Mouse (Mus musculus): ENCODE measurements around the gene Ppp1r14b.

Gene Ppp1r14b

DNA sequence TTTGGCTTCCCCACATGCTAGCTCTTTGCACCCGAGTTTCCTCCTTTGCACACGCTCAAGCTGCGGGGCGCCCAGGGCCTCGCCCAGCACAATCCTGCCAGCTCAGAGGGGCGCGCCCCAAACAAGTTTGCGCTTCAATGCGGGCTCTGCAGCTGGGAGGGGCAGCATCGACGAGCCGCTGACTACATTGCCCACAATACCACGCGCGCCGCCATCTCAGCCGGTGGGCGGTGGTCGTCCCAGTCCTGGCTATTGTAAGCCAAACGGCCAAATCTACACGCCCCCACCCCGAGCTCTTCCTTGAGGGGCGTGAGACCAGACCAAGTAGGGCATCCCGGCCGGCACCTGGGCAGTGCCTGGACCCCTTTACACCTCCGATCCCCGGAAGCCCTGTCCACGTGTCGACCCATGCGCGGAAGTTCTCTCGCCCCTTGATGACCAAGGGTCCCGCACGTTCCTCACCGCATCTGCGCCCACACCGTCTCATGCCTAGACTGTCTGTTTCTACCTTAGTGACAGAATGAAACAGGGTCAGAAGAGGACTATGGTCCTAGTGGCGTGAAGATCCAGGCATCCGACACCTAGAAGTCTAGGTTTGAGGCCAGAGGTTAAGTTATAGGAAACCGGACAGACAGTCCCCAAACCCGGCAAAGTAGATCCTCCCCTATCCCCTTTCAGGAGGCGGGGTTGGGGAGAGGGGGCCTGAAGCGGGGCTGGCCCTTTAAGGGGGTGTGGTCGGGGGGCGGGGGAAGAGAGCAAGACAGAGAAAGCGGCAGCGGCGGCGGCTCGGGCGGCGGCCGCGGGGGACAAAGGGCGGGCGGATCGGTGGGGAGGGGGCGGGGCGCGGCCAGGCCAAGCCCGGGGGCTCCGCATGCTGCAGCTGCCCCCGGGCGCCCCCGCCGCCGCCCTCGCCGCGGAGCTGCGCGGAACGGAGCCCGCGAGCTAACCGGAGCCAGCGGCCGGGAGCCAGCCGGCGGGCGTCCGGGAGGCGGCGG, at the start of gene Ppp1r14b:
Ppp1r14b (plus strand) TSS at position 758 of the 995 bp plus-strand sequence.
- TF ChIP-seq CTCF (conservative IDR thresholded peaks at IDR 0.05; ENCODE audit: low read length) (no peak), POU5F1 (IDR thresholded peaks at IDR 0.05; ENCODE audit: borderline replicate concordance, low read length) (no peak), NANOG (IDR thresholded peaks at IDR 0.05; ENCODE audit: borderline replicate concordance, low read length) (no peak)
- peak within 1 kb of the TSS; percentile 98 for H3K4me3 ChIP-seq (replicated peaks; ENCODE audit: low read length)
- H3K4me1 ChIP-seq (replicated peaks; ENCODE audit: low read depth, low read length) = peaks cover 81% of the 10 kb centered on the region
- no peaks in the 10 kb centered on the region for H3K9me3 ChIP-seq (ENCODE audit: low read length)
- no peaks in the 10 kb centered on the region for H3K27me3 ChIP-seq (ENCODE audit: insufficient read depth, low read length)
- H3K36me3 ChIP-seq (ENCODE audit: insufficient read depth, low read length) = peaks cover 32% of the 10 kb centered on the region

DNA sequence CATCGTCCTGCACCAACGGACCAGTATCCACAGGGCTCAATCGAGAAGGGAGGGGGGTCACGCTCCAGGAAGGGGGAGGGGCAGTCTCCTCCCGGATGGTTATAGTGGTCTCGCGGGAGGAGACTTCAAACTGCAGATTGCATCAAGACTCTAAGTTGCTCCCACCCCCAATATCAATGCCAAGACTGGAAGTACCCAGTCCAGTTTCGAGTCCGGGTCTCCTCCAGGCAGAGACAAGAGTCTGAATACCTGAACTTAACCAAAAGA, 49.5 kb upstream of the Ppp1r14b start, which contains the start of gene Catsperz:
Catsperz (minus strand) TSS at position 74 of the 267 bp plus-strand sequence.
- H3K27me3 ChIP-seq (ENCODE audit: insufficient read depth, low read length) = peaks cover 60% of the 10 kb centered on the region
- H3K9me3 ChIP-seq (ENCODE audit: low read length) = no peaks in the 10 kb centered on the region
- TF ChIP-seq POU5F1 (IDR thresholded peaks at IDR 0.05; ENCODE audit: borderline replicate concordance, low read length) = no peak
- no peak for TF ChIP-seq CTCF (conservative IDR thresholded peaks at IDR 0.05; ENCODE audit: low read length)
- no peak for TF ChIP-seq NANOG (IDR thresholded peaks at IDR 0.05; ENCODE audit: borderline replicate concordance, low read length)
- H3K4me3 ChIP-seq (replicated peaks; ENCODE audit: low read length) = peak within 1 kb of the TSS; percentile 67
- peaks cover 75% of the 10 kb centered on the region for H3K4me1 ChIP-seq (replicated peaks; ENCODE audit: low read depth, low read length)
- no peaks in the 10 kb centered on the region for H3K36me3 ChIP-seq (ENCODE audit: insufficient read depth, low read length)

DNA sequence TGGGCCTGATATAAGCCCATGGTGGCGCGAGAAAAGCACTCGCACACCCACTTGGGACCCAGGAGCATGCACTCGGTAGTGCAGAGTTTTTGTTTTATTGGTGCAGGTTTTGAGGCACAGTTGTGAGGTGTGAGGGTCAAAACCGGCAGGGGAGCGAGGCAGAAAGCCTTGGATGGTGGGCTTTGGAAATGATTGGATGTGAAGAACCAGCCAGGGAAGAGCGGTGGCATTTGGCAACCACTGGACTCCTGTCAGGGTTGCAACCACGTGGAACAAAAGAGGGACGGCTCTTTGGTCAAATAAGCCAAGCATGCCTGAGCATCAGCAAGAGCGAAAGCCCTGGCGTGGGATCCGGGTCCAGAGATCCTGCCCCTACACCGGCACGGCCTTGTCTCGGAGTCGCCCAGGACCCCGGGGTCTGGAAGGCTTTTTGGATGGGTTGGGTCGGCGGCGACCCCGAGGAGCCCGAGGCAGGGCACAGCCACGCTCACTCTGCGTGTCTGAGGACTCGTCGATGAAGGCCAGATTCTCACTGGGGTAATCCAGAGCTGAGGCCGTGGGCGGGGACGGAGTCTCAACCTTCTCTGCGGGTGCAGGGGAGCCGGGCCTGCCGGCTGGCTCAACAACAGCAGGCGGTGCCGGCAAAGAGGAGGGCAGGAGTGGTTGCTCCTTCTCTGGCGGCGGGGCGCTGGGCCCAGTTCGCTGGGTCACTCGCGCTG, 49.0 kb upstream of the Ppp1r14b start:
- H3K27me3 ChIP-seq (ENCODE audit: insufficient read depth, low read length) = peaks cover 60% of the 10 kb centered on the region
- H3K9me3 ChIP-seq (ENCODE audit: low read length) = no peaks in the 10 kb centered on the region
- TF ChIP-seq POU5F1 (IDR thresholded peaks at IDR 0.05; ENCODE audit: borderline replicate concordance, low read length) (no peak), CTCF (conservative IDR thresholded peaks at IDR 0.05; ENCODE audit: low read length) (no peak), NANOG (IDR thresholded peaks at IDR 0.05; ENCODE audit: borderline replicate concordance, low read length) (no peak)
- peaks cover 75% of the 10 kb centered on the region for H3K4me1 ChIP-seq (replicated peaks; ENCODE audit: low read depth, low read length)
- H3K36me3 ChIP-seq (ENCODE audit: insufficient read depth, low read length) = no peaks in the 10 kb centered on the region
- peak overlapping the region; percentile 67 for H3K4me3 ChIP-seq (replicated peaks; ENCODE audit: low read length)

DNA sequence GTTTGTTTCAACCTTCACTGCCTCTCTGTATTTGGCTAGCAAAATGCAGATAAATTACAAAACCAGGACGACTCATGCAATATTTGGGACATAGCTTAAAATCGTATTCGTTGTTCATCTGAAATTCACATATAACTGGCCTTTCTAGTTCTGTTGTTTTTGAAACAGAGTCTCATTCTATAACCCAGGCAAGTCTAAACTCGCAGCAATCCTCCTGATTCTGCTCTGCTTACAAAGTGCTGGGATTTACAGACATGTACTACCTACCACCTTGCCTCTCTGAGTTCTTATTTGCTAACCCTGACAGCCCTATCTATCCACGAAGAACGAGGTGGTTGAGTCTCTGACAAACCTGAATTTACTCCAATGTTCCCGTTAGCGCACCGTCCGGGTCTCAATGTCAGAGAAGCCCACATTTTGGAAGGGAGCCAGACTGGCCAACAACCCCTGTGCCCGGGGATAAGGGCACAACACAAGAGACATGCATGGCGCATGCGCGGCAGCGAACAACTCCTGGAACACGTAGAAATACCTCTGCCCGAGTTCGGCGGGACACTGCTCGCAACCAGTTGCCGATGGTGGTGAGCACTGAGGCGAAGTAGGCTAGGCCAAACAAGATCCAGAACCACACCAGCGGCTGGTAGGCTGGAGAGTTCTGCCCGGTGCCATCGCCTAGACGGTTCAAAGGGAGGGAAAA, 48.1 kb upstream of the Ppp1r14b start:
- Histone ChIP-seq H3K36me3 (ENCODE audit: insufficient read depth, low read length) (no peaks in the 10 kb centered on the region), H3K27me3 (ENCODE audit: insufficient read depth, low read length) (peaks cover 62% of the 10 kb centered on the region), H3K9me3 (ENCODE audit: low read length) (no peaks in the 10 kb centered on the region), H3K4me1 (replicated peaks; ENCODE audit: low read depth, low read length) (peaks cover 82% of the 10 kb centered on the region), H3K4me3 (replicated peaks; ENCODE audit: low read length) (peak overlapping the region; percentile 67)
- no peak for TF ChIP-seq POU5F1 (IDR thresholded peaks at IDR 0.05; ENCODE audit: borderline replicate concordance, low read length)
- no peak for TF ChIP-seq NANOG (IDR thresholded peaks at IDR 0.05; ENCODE audit: borderline replicate concordance, low read length)
- TF ChIP-seq CTCF (conservative IDR thresholded peaks at IDR 0.05; ENCODE audit: low read length) = no peak

DNA sequence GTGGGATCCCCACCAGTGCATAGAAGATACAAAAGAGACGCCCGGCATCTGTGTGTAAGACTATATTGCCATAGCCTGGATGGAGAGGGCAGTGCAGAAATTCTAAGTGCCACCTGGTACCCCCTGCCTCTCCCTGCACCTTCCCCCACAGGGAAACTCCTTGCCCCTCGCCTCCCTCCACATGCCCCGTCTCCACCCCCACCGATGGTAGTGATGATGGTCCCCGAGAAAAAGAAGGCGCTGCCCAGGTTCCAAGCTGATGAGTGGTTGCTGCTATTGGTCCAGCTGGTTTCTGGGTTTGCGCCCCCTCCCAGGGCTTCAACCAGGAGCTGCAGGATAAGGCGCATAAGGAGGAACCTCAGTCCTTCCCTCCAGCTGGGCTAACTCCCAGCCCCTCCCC, 46.7 kb upstream of the Ppp1r14b start:
- Histone ChIP-seq H3K4me3 (replicated peaks; ENCODE audit: low read length) (0 out of 2 replicates have a peak overlapping the region, but pooled peaks have one; percentile 23), H3K9me3 (ENCODE audit: low read length) (no peaks in the 10 kb centered on the region), H3K27me3 (ENCODE audit: insufficient read depth, low read length) (peaks cover 65% of the 10 kb centered on the region), H3K36me3 (ENCODE audit: insufficient read depth, low read length) (no peaks in the 10 kb centered on the region), H3K4me1 (replicated peaks; ENCODE audit: low read depth, low read length) (peaks cover 84% of the 10 kb centered on the region)
- TF ChIP-seq NANOG (IDR thresholded peaks at IDR 0.05; ENCODE audit: borderline replicate concordance, low read length) (no peak), POU5F1 (IDR thresholded peaks at IDR 0.05; ENCODE audit: borderline replicate concordance, low read length) (no peak), CTCF (conservative IDR thresholded peaks at IDR 0.05; ENCODE audit: low read length) (no peak)

DNA sequence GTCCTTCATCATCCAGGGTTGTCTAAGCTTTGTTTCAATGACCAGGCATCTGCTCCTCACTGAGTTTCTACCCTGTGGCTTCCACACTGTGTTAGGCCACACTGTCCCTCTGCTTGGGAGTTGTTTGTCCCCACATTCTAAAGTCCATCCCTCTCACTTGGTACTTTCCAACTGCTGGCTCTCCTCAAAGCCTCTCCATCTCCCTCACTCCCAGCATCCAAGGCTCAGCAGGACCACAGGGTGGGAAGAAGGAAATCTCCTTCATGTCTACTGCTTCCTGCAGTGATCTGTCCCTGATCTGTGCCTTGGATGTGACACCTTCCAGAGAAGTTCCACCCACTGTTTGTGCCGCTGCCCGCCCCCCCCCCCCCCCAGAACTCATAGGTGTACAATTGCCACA, 43.8 kb upstream of the Ppp1r14b start:
- H3K4me3 ChIP-seq (replicated peaks; ENCODE audit: low read length) = no peak overlapping the region
- peaks cover 79% of the 10 kb centered on the region for H3K4me1 ChIP-seq (replicated peaks; ENCODE audit: low read depth, low read length)
- no peaks in the 10 kb centered on the region for H3K9me3 ChIP-seq (ENCODE audit: low read length)
- no peak for TF ChIP-seq CTCF (conservative IDR thresholded peaks at IDR 0.05; ENCODE audit: low read length)
- no peak for TF ChIP-seq NANOG (IDR thresholded peaks at IDR 0.05; ENCODE audit: borderline replicate concordance, low read length)
- TF ChIP-seq POU5F1 (IDR thresholded peaks at IDR 0.05; ENCODE audit: borderline replicate concordance, low read length) = no peak
- H3K27me3 ChIP-seq (ENCODE audit: insufficient read depth, low read length) = peaks cover 67% of the 10 kb centered on the region
- H3K36me3 ChIP-seq (ENCODE audit: insufficient read depth, low read length) = no peaks in the 10 kb centered on the region

DNA sequence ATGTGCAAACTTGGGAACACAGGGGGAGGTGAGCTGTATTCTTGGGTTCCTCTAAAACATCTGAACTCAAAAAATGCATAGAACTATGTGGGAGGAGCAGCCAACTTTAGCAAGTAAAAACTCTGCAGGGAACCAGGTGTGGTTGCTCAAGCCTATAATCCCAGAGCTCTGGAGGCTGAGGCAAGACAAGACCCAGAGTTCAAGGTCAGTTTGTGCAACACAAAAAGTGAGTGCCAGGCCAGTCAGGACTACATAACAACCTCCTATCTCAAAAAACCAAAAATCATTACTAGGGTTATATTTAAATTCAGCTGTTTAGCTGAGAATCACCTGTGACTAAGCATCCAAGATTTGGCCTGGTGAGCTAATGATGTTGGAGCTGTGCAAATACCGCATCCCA, 42.8 kb upstream of the Ppp1r14b start:
- Histone ChIP-seq H3K27me3 (ENCODE audit: insufficient read depth, low read length) (peaks cover 57% of the 10 kb centered on the region), H3K4me1 (replicated peaks; ENCODE audit: low read depth, low read length) (peaks cover 69% of the 10 kb centered on the region), H3K4me3 (replicated peaks; ENCODE audit: low read length) (no peak overlapping the region), H3K36me3 (ENCODE audit: insufficient read depth, low read length) (no peaks in the 10 kb centered on the region), H3K9me3 (ENCODE audit: low read length) (no peaks in the 10 kb centered on the region)
- no peak for TF ChIP-seq POU5F1 (IDR thresholded peaks at IDR 0.05; ENCODE audit: borderline replicate concordance, low read length)
- TF ChIP-seq NANOG (IDR thresholded peaks at IDR 0.05; ENCODE audit: borderline replicate concordance, low read length) = no peak
- TF ChIP-seq CTCF (conservative IDR thresholded peaks at IDR 0.05; ENCODE audit: low read length) = no peak

DNA sequence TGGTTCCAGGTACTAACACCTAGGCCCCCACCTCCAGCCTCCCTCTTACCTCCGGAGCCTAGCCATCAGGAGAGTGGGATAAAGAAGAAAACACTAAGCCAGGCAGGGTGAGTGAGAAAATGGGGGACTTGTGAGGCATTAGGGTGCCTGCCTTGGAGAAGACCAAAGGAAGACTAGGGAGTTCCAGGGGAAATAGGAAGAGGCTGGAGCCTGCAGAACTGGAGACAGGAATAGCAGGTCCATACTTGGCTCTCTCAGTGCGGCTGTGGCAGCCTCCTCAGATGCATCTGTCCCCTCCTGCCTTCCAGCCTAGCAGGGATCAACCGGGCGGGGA, 41.7 kb upstream of the Ppp1r14b start:
- Histone ChIP-seq H3K4me3 (replicated peaks; ENCODE audit: low read length) (peak overlapping the region; percentile 77), H3K9me3 (ENCODE audit: low read length) (no peaks in the 10 kb centered on the region), H3K4me1 (replicated peaks; ENCODE audit: low read depth, low read length) (peaks cover 59% of the 10 kb centered on the region), H3K36me3 (ENCODE audit: insufficient read depth, low read length) (no peaks in the 10 kb centered on the region), H3K27me3 (ENCODE audit: insufficient read depth, low read length) (peaks cover 47% of the 10 kb centered on the region)
- no peak for TF ChIP-seq POU5F1 (IDR thresholded peaks at IDR 0.05; ENCODE audit: borderline replicate concordance, low read length)
- no peak for TF ChIP-seq NANOG (IDR thresholded peaks at IDR 0.05; ENCODE audit: borderline replicate concordance, low read length)
- no peak for TF ChIP-seq CTCF (conservative IDR thresholded peaks at IDR 0.05; ENCODE audit: low read length)
